Mouse (Mus musculus) MEL (cell line): Measurements from ENCODE around the gene Gm10722. TPM values are rescaled to one million over a fixed set of nuclear protein-coding genes. Genes with fewer than 3 reads are reported as not detected.
"Not testable (repeated sequence)": the region's sequence is repeated elsewhere in the genome, so short reads cannot be mapped to it uniquely, and the experiment has no call there.

Experiments used
- DNase-seq: peaks from one replicate; pipeline ENCODE4 v3.0.0; 2011; ENCODE audit warnings: low read depth, low spot score
- H3K27ac ChIP-seq: 2 replicates; pipeline ENCODE4 v1.5.1; 2012; ENCODE audit warnings: low read depth, mild to moderate bottlenecking, control low read depth, low read length, moderate library complexity; ENCODE audit not compliant: control insufficient read depth
- H3K27me3 ChIP-seq, 2 experiments: fragments of 150-350 bp in 1 of 2; sonication (generic) in 1 of 2; 2 replicates each; pipeline ENCODE4 v1.6.1; 2012; ENCODE audit warnings: low read length in 2 of 2, mild to moderate bottlenecking in 2 of 2, improper control_type of control experiment in 1 of 2, moderate library complexity in 1 of 2; ENCODE audit not compliant: insufficient read depth in 2 of 2, control insufficient read depth in 1 of 2
- H3K36me3 ChIP-seq, 2 experiments: 2 replicates each; pipeline ENCODE4 v1.6.1; 2012 to 2014; ENCODE audit warnings: low read length in 2 of 2, improper control_type of control experiment in 1 of 2, inconsistent platforms in 1 of 2, mild to moderate bottlenecking in 1 of 2; ENCODE audit not compliant: insufficient read depth in 2 of 2, control insufficient read depth in 1 of 2
- H3K4me1 ChIP-seq, 2 experiments: fragments of 150-350 bp in 1 of 2; sonication (generic) in 1 of 2; 2 replicates each; pipeline ENCODE4 v1.6.1; 2012; ENCODE audit warnings: low read length in 2 of 2, improper control_type of control experiment in 1 of 2, mild to moderate bottlenecking in 1 of 2; ENCODE audit not compliant: insufficient read depth in 2 of 2, control insufficient read depth in 1 of 2
- H3K4me3 ChIP-seq, 2 experiments: fragments of 150-350 bp in 1 of 2; sonication (generic) in 1 of 2; 2 replicates each; pipeline ENCODE4 v1.5.1; 2012; ENCODE audit warnings: low read depth in 2 of 2, low read length in 2 of 2, mild to moderate bottlenecking in 2 of 2, moderate library complexity in 2 of 2, control low read depth in 1 of 2, improper control_type of control experiment in 1 of 2; ENCODE audit not compliant: control insufficient read depth in 1 of 2, insufficient read depth in 1 of 2
- H3K79me2 ChIP-seq: 2 replicates; pipeline ENCODE4 v1.6.1; 2012; ENCODE audit warnings: mild to moderate bottlenecking, low read length, moderate library complexity; ENCODE audit not compliant: control insufficient read depth, poor library complexity, insufficient read depth
- H3K9ac ChIP-seq: 2 replicates; pipeline ENCODE4 v1.6.1; 2012; ENCODE audit warnings: low read depth, mild to moderate bottlenecking, control low read depth, low read length, moderate library complexity; ENCODE audit not compliant: control insufficient read depth, poor library complexity, severe bottlenecking
- H3K9me3 ChIP-seq: fragments of 150-350 bp; sonication (generic); replicated peaks from 2 replicates; pipeline ENCODE4 v1.6.1; 2012; ENCODE audit warnings: mild to moderate bottlenecking, low read length, improper control_type of control experiment, moderate library complexity; ENCODE audit not compliant: insufficient read depth
- CTCF ChIP-seq, 3 experiments: IDR thresholded peaks in 2 of 3; conservative IDR thresholded peaks in 1 of 3; 2 replicates each; pipeline ENCODE4 v1.5.1; 2011 to 2012; ENCODE audit warnings: low read length in 3 of 3, low read depth in 2 of 3, mild to moderate bottlenecking in 2 of 3, improper control_type of control experiment in 1 of 3, inconsistent platforms in 1 of 3, mixed read lengths in 1 of 3, moderate library complexity in 1 of 3; ENCODE audit not compliant: control insufficient read depth in 1 of 3, insufficient read depth in 1 of 3, poor library complexity in 1 of 3, severe bottlenecking in 1 of 3
- polyA plus RNA-seq, 2 experiments: library from polyadenylated mRNA; stranded (reverse) in 1 of 2; unstranded in 1 of 2; fragments of >175 nt in 1 of 2; fragments of >200 nt in 1 of 2; gene quantifications; 2 replicates each; pipeline versions ENCODE4 v1.2.1 to v1.2.4; 2012; ENCODE audit warnings: low replicate concordance in 2 of 2, low read depth in 1 of 2; ENCODE audit not compliant: insufficient read length in 2 of 2, insufficient read depth in 1 of 2, missing spikeins in 1 of 2
- total RNA-seq: library from RNA; depleted of rRNA; stranded (reverse); fragments of 300-350 nt; gene quantifications from 2 replicates; pipeline ENCODE4 v1.2.3, GENCODE M21; 2012

The Gm10722 gene
- total and polyA plus RNA-seq, 3 experiments = not detected

- not testable (repeated sequence) for H3K27ac ChIP-seq, H3K9me3 ChIP-seq, H3K4me3 ChIP-seq, H3K27me3 ChIP-seq, H3K9ac ChIP-seq, H3K79me2 ChIP-seq, H3K36me3 ChIP-seq, H3K4me1 ChIP-seq, DNase-seq
These were observed 25.4 kb downstream of the Gm10722 start for GRCm38 (mm10) chr9:3026136-3026535.

DNA sequence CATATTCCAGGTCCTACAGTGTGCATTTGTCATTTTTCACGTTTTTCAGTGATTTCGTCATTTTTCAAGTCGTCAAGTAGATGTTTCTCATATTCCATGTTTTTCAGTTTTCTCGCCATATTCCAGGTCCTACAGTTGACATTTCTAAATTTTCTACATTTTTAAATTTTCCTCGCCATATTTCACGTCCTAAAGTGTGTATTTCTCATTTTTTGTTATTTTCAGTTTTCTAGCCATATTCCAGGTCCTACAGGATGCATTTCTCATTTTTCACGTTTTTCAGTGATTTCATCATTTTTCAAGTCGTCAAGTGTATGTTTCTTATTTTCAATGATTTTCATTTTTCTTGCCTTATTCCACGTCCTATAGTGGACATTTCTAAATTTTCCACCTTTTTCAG, 26.0 kb downstream of the Gm10722 start:
- H3K36me3 ChIP-seq, H3K27ac ChIP-seq, H3K9ac ChIP-seq, H3K9me3 ChIP-seq, H3K4me3 ChIP-seq, H3K79me2 ChIP-seq, DNase-seq, H3K27me3 ChIP-seq, H3K4me1 ChIP-seq: not testable (repeated sequence)

DNA sequence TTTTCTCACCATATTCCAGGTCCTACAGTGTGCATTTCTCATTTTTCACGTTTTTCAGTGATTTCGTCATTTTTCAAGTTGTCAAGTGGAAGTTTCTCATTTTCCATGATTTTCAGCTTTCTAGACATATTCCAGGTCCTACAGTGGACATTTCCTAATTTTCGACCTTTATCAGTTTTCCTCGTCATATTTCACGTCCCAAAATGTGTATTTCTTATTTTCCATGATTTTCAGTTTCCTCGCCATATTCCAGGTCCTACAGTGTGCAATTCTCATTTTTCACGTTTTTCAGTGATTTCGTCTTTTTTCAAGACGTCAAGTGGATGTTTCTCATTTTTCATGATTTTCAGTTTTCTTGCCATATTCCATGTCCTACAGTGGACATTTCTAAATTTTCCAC, 26.5 kb downstream of the Gm10722 start:
- TF ChIP-seq CTCF (IDR thresholded peaks at IDR 0.05 in 2 of 3, conservative IDR thresholded peaks at IDR 0.05 in 1 of 3; ENCODE audit: control insufficient read depth in 1 of 3, insufficient read depth in 1 of 3, low read depth in 2 of 3, low read length in 3 of 3, poor library complexity in 1 of 3, severe bottlenecking in 1 of 3) = 0 out of 6 replicates have a peak, but pooled peaks of 1 of the 3 experiments have one; percentile 10
- H3K27me3 ChIP-seq, H3K9ac ChIP-seq, H3K4me1 ChIP-seq, H3K36me3 ChIP-seq, H3K27ac ChIP-seq, H3K4me3 ChIP-seq, H3K9me3 ChIP-seq, H3K79me2 ChIP-seq: not testable (repeated sequence)
- DNase-seq = peak; percentile 82

DNA sequence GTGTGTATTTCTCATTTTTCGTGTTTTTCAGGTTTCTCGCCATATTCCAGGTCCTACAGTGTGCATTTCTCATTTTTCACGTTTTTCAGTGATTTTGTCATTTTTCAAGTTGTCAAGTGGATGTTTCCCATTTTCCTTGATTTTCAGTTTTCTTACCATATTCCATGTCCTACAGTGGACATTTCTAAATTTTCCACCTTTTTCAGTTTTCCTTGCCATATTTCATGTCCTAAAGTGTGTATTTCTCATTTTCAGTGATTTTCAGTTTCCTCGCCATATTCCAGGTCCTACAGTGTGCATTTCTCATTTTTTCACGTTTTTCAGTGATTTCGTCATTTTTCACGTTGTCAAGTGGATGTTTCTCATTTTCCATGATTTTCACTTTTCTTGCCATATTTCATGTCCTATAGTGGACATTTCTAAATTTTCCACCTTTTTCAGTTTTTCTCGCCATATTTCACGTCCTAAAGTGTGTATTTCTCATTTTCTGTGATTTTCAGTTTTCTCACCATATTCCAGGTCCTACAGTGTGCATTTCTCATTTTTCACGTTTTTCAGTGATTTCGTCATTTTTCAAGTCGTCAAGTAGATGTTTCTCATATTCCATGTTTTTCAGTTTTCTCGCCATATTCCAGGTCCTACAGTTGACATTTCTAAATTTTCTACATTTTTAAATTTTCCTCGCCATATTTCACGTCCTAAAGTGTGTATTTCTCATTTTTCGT, 28.7 kb downstream of the Gm10722 start:
- not testable (repeated sequence) for DNase-seq, H3K79me2 ChIP-seq, H3K9me3 ChIP-seq, H3K4me3 ChIP-seq, H3K36me3 ChIP-seq, H3K4me1 ChIP-seq, H3K27ac ChIP-seq, H3K9ac ChIP-seq, H3K27me3 ChIP-seq

- not testable (repeated sequence) for H3K4me1 ChIP-seq, H3K9me3 ChIP-seq, H3K4me3 ChIP-seq, H3K36me3 ChIP-seq, H3K9ac ChIP-seq, H3K79me2 ChIP-seq, H3K27me3 ChIP-seq, H3K27ac ChIP-seq
- DNase-seq = peak; percentile 96
These were observed 30.1 kb downstream of the Gm10722 start for GRCm38 (mm10) chr9:3030677-3031318.

DNA sequence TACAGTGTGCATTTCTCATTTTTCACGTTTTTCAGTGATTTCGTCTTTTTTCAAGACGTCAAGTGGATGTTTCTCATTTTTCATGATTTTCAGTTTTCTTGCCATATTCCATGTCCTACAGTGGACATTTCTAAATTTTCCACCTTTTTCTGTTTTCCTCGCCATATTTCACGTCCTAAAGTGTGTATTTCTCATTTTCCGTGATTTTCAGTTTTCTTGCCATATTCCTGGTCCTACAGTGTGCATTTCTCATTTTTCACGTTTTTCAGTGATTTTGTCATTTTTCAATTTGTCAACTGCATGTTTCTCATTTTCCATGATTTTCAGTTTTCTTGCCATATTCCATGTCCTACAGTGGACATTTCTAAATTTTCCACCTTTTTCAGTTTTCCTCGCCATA, 33.6 kb downstream of the Gm10722 start, which contains the start of gene Gm17535:
Gm17535 (plus strand) TSS at position 301 of the 400 bp plus-strand sequence.
- H3K36me3 ChIP-seq, H3K9me3 ChIP-seq, H3K4me1 ChIP-seq, DNase-seq, H3K27me3 ChIP-seq, H3K9ac ChIP-seq, H3K27ac ChIP-seq, H3K79me2 ChIP-seq, H3K4me3 ChIP-seq: not testable (repeated sequence)

DNA sequence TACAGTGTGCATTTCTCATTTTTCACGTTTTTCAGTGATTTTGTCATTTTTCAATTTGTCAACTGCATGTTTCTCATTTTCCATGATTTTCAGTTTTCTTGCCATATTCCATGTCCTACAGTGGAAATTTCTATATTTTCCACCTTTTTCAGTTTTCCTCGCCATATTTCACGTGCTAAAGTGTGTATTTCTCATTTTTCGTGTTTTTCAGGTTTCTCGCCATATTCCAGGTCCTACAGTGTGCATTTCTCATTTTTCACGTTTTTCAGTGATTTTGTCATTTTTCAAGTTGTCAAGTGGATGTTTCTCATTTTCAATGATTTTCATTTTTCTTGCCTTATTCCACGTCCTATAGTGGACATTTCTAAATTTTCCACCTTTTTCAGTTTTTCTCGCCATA, 35.9 kb downstream of the Gm10722 start, which contains the start of gene Gm10715:
Gm10715 (plus strand) TSS at position 301 of the 400 bp plus-strand sequence.
- not testable (repeated sequence) for H3K27me3 ChIP-seq, H3K79me2 ChIP-seq, H3K9ac ChIP-seq, H3K36me3 ChIP-seq, DNase-seq, H3K4me1 ChIP-seq, H3K9me3 ChIP-seq, H3K27ac ChIP-seq, H3K4me3 ChIP-seq
